Mouse (Mus musculus) kidney, embryonic 15.5 days (tissue): Measurements from ENCODE around the gene Dydc2. TPM values are rescaled to one million over a fixed set of nuclear protein-coding genes. Genes with fewer than 3 reads are reported as not detected.
"Not testable (repeated sequence)": the region's sequence is repeated elsewhere in the genome, so short reads cannot be mapped to it uniquely, and the experiment has no call there.

Experiments
- ATAC-seq: fragments of 200-750 bp; cut with Nextera tagmentation; replicated peaks from 2 replicates; pipeline ENCODE4 v1.8.0; 2017; ENCODE audit warnings: moderate TSS enrichment; ENCODE audit not compliant: low FRiP score
- H3K27ac ChIP-seq: fragments of 300-500 bp; sonication (generic); 2 replicates; pipeline ENCODE4 v1.5.1; 2015; ENCODE audit warnings: mild to moderate bottlenecking, inconsistent platforms
- H3K27me3 ChIP-seq: fragments of 300-500 bp; sonication (generic); 2 replicates; pipeline ENCODE4 v1.6.1; 2015; ENCODE audit warnings: inconsistent platforms
- H3K36me3 ChIP-seq: fragments of 300-500 bp; sonication (generic); 2 replicates; pipeline ENCODE4 v1.6.1; 2015; ENCODE audit warnings: inconsistent platforms
- H3K4me1 ChIP-seq: fragments of 300-500 bp; sonication (generic); 2 replicates; pipeline ENCODE4 v1.6.1; 2015; ENCODE audit warnings: inconsistent platforms
- H3K4me2 ChIP-seq: fragments of 300-500 bp; sonication (generic); 2 replicates; pipeline ENCODE4 v1.6.1; 2015; ENCODE audit warnings: moderate library complexity, mild to moderate bottlenecking, inconsistent platforms
- H3K4me3 ChIP-seq: fragments of 300-500 bp; sonication (generic); replicated peaks from 2 replicates; pipeline ENCODE4 v1.5.1; 2015; ENCODE audit warnings: mild to moderate bottlenecking, inconsistent platforms
- H3K9ac ChIP-seq: fragments of 300-500 bp; sonication (generic); 2 replicates; pipeline ENCODE4 v1.6.1; 2015; ENCODE audit warnings: mild to moderate bottlenecking, inconsistent platforms
- H3K9me3 ChIP-seq: fragments of 300-500 bp; sonication (generic); replicated peaks from 2 replicates; pipeline ENCODE4 v1.6.1; 2016; ENCODE audit warnings: inconsistent platforms
- WGBS: fragments of 180-500 bp; shearing (Covaris S2); methylation state at CpG from one replicate; pipeline ENCODE4 v1.1.7; 2015; ENCODE audit warnings: mixed read lengths; 5-methylcytosine and 5-hydroxymethylcytosine counted together
- polyA plus RNA-seq: library from polyadenylated mRNA; unstranded; fragments of >200 nt; fragmentation: Nextera tagmentation; extraction: Ambion mirVana; gene quantifications from 2 replicates; pipeline ENCODE4 v1.2.1, GENCODE M21; 2015

Dydc2 gene
- polyA plus RNA-seq, 1 experiment from 2014 or later: not detected

DNA sequence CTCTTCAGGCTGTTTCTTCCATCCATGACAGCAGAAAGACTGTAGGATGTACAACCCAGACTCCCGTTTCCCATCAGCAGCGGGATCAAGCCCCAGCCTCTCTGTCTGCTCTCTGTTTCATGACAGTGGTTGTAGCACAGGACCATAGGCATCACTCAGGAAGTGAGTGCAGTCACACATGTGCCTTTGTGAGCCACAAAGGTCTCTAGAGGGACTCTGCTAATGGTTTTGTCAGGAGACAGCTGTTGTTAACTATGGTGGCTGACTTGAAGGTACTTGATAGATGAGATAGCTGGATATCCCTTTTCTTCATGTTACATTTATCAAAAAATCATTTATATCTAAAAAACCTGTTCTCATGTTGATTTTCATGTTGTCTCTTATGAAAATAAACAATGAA lies 13.4 kb upstream of the Dydc2 start:
- ATAC-seq: no peak
- no peaks in the 10 kb centered on the region for H3K4me1 ChIP-seq
- H3K9ac ChIP-seq: no peak overlapping the region
- 80% methylated on average over 2 of the region's 2 CpGs for WGBS
- H3K36me3 ChIP-seq: no peaks in the 10 kb centered on the region
- H3K27me3 ChIP-seq: no peaks in the 10 kb centered on the region
- no peak overlapping the region for H3K4me3 ChIP-seq
- H3K4me2 ChIP-seq: no peak overlapping the region
- no peak overlapping the region for H3K27ac ChIP-seq
- H3K9me3 ChIP-seq: no peaks in the 10 kb centered on the region

DNA sequence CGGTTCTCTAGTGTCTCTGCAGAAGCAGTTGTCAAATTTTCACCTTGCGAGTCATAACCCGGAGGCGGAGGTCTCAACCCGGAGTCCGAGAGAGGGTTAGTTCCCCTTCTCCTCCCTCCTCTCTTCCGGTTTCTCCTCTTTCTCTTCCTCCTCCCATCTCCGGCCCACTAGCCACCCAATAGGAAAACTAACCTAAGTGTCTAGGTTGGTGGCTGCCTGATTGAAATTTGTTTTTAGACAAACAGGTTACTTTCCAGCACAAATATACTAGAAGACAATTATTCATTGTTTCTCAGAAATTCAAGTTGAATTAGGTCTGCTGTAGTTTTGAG lies 3.9 kb upstream of the Dydc2 start:
- Histone ChIP-seq H3K36me3 (no peaks in the 10 kb centered on the region), H3K4me2 (peak overlapping the region; percentile 76), H3K27me3 (no peaks in the 10 kb centered on the region), H3K4me1 (peaks cover 11% of the 10 kb centered on the region), H3K9ac (0 out of 2 replicates have a peak overlapping the region, but pooled peaks have one; percentile 21), H3K27ac (no peak overlapping the region), H3K4me3 (peak overlapping the region; percentile 49), H3K9me3 (no peaks in the 10 kb centered on the region)
- no peak; the same call in 1 of the 2 replicates for ATAC-seq
- WGBS: 2% methylated on average over 8 of the region's 8 CpGs

DNA sequence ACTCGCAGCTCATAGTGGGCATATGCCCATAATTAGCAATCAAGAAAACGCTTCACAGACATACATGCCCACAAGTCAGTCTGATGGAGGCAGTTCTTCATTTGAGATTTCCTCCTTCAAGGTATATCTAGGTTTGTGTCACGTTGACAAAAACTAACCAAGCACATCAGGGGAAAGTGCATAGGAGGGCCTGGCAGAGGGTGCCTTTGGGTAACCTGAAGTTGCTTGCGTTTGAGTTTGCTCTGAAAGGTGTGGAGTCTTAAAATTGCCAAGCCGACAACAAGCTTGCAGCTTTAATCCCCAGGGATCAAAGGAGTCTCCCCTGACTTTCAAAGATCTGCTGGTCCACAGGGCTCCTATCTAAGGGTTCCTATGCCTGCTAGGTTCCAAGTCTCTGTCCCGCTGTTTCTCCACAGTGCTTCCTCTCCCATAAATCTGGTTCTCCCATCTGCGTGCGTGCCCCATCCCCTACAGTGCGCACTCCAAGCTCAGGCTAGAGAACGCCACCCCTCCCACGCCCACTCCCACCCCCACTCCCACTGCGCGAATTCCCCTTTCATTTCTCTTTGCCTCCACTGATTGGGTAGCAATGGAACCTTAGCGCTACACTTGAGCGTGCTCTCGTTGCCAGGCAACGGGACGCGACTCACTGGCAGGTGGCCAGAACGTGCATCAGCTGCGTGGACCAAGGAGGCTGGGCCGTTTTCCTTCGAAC lies 3.4 kb upstream of the Dydc2 start, which contains the start of gene Dydc1:
Gene Dydc1 (plus strand): TSS at position 683 of the 715 bp plus-strand sequence.
- no peaks in the 10 kb centered on the region for H3K9me3 ChIP-seq
- H3K4me1 ChIP-seq: peaks cover 11% of the 10 kb centered on the region
- H3K27ac ChIP-seq: no peak within 1 kb of the TSS
- ATAC-seq: peak; percentile 91
- H3K27me3 ChIP-seq: no peaks in the 10 kb centered on the region
- H3K9ac ChIP-seq: 0 out of 2 replicates have a peak within 1 kb of the TSS, but pooled peaks have one; percentile 21
- H3K4me2 ChIP-seq: peak within 1 kb of the TSS; percentile 76
- WGBS: 11% methylated on average over 23 of the region's 23 CpGs
- H3K36me3 ChIP-seq: no peaks in the 10 kb centered on the region
- H3K4me3 ChIP-seq: peak within 1 kb of the TSS; percentile 49

GRCm38 (mm10) chr14:41070343-41070742 lies 1.3 kb upstream of the Dydc2 start:
- peaks cover 11% of the 10 kb centered on the region for H3K4me1 ChIP-seq
- 88% methylated on average over 3 of the region's 3 CpGs for WGBS
- H3K9ac ChIP-seq: no peak overlapping the region
- H3K27me3 ChIP-seq: no peaks in the 10 kb centered on the region
- no peaks in the 10 kb centered on the region for H3K36me3 ChIP-seq
- no peak overlapping the region for H3K27ac ChIP-seq
- no peak overlapping the region for H3K4me2 ChIP-seq
- ATAC-seq: no peak
- H3K4me3 ChIP-seq: no peak overlapping the region
- no peaks in the 10 kb centered on the region for H3K9me3 ChIP-seq

DNA sequence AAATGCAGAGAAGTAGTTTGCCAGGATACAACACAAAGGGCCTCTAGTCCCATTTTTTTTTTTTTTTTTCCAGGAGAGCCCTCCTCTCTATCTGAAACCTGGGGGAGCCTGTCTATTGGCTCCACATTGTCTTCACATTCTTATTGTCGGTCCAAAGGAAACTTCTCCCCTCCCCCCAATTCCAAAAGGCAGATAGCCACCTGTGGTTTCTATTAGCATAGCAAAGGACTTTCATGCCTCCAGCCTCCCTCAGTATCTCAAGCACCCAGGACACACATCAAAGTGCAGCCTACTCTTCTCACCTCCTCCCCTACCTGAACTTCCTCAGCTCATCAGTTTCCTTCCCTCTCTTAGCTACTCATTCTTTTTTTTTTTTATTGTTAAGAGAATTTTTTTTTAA lies 2.6 kb downstream of the Dydc2 start:
- no peak for ATAC-seq
- Histone ChIP-seq H3K27me3 (no peaks in the 10 kb centered on the region), H3K9me3 (no peaks in the 10 kb centered on the region), H3K4me1 (no peaks in the 10 kb centered on the region), H3K27ac (no peak overlapping the region), H3K9ac (no peak overlapping the region), H3K4me3 (no peak overlapping the region), H3K36me3 (no peaks in the 10 kb centered on the region), H3K4me2 (no peak overlapping the region)
- WGBS: 11% methylated on average over 1 of the region's 1 CpGs

DNA sequence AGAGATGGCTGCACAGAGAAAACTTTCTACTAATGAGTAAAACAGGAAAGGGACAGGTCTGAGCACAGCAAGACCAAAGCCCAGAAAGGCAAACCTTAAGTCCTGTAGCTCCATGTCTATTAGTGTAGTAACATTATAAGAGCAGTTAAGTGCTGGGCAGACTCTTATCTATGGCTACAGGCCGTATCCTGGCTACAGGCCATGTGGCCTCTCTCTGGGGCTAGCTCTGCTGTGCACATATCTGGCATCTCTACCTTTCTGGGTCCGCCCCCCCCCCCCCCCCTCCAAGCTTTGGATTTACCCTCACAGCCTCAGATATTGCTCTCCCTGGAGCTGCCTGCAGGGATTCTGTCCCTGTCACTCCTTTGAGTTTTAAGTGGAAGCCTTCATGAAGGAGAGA lies 3.8 kb downstream of the Dydc2 start:
- H3K9me3 ChIP-seq: no peaks in the 10 kb centered on the region
- 54% methylated on average over 1 of the region's 2 CpGs for WGBS
- H3K4me3 ChIP-seq: no peak overlapping the region
- H3K27me3 ChIP-seq: no peaks in the 10 kb centered on the region
- no peaks in the 10 kb centered on the region for H3K36me3 ChIP-seq
- no peak overlapping the region for H3K4me2 ChIP-seq
- no peak overlapping the region for H3K27ac ChIP-seq
- ATAC-seq: no peak
- no peaks in the 10 kb centered on the region for H3K4me1 ChIP-seq
- H3K9ac ChIP-seq: no peak overlapping the region

DNA sequence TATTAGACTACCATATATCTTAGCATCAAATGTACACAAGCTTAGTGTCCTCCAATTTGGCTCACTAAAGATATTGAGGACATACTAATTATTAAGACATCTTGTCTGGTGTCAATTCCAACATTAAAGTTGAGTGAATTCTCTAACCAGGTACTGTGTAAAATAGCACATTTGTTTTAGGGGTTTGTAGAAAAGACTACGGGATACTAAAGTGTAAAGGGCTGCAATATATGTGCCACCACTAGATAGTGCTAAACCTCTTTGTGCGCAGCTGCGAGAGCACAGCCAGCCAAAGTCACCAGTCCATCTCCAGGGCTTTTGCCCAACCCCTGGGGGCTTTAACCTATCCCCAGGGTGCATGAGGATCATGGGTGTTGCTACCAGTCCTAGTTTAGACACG lies 15.8 kb downstream of the Dydc2 start:
- H3K9ac ChIP-seq, H3K27ac ChIP-seq: not testable (repeated sequence)

GRCm38 (mm10) chr14:41052481-41052880 lies 16.5 kb downstream of the Dydc2 start:
- Histone ChIP-seq H3K9me3 (no peaks in the 10 kb centered on the region), H3K27me3 (no peaks in the 10 kb centered on the region), H3K4me3 (no peak overlapping the region), H3K27ac (no peak overlapping the region), H3K4me2 (no peak overlapping the region), H3K9ac (no peak overlapping the region), H3K36me3 (no peaks in the 10 kb centered on the region), H3K4me1 (no peaks in the 10 kb centered on the region)
- ATAC-seq: no peak
- 80% methylated on average over 5 of the region's 5 CpGs for WGBS

More for the DNA sequence above, 15.8 kb downstream of the Dydc2 start:
- H3K4me2 ChIP-seq, H3K9me3 ChIP-seq, H3K4me3 ChIP-seq, H3K4me1 ChIP-seq, H3K36me3 ChIP-seq, ATAC-seq, H3K27me3 ChIP-seq: not testable (repeated sequence)
- WGBS: 66% methylated on average over 3 of the region's 4 CpGs

GRCm38 (mm10) chr14:41050471-41050870 lies 18.5 kb downstream of the Dydc2 start:
- Histone ChIP-seq H3K4me2 (no peak overlapping the region), H3K9ac (no peak overlapping the region), H3K36me3 (no peaks in the 10 kb centered on the region), H3K9me3 (no peaks in the 10 kb centered on the region), H3K4me3 (no peak overlapping the region), H3K27ac (no peak overlapping the region), H3K4me1 (no peaks in the 10 kb centered on the region), H3K27me3 (no peaks in the 10 kb centered on the region)
- no peak for ATAC-seq
- 77% methylated on average over 6 of the region's 6 CpGs for WGBS

DNA sequence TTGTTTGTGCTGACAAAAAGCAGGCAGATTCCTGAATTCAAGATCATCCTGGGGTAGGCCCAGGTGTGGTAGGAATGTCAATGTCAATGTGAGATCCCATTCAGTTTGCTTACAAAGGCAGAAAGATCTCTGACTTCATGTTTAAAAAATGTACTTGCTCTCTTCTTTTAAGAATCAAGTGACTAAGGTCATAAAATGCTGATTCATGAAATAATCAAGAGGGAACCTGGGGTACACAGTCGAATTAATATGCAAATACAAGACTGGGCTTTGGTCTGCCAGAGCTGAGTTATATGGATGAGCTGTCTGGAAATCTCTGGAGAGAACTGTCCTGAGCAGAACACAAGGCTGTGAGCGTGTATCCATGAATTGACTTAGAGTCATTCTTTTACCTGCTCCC lies 21.6 kb downstream of the Dydc2 start:
- Histone ChIP-seq H3K9ac (no peak overlapping the region), H3K4me1 (no peaks in the 10 kb centered on the region), H3K36me3 (no peaks in the 10 kb centered on the region), H3K4me3 (no peak overlapping the region), H3K9me3 (no peaks in the 10 kb centered on the region), H3K27me3 (no peaks in the 10 kb centered on the region), H3K4me2 (no peak overlapping the region), H3K27ac (no peak overlapping the region)
- WGBS: 80% methylated on average over 2 of the region's 2 CpGs
- ATAC-seq: no peak

GRCm38 (mm10) chr14:41035146-41035798 lies 33.7 kb downstream of the Dydc2 start:
- 0 out of 2 replicates have a peak, but pooled peaks have one; percentile 46 for ATAC-seq

DNA sequence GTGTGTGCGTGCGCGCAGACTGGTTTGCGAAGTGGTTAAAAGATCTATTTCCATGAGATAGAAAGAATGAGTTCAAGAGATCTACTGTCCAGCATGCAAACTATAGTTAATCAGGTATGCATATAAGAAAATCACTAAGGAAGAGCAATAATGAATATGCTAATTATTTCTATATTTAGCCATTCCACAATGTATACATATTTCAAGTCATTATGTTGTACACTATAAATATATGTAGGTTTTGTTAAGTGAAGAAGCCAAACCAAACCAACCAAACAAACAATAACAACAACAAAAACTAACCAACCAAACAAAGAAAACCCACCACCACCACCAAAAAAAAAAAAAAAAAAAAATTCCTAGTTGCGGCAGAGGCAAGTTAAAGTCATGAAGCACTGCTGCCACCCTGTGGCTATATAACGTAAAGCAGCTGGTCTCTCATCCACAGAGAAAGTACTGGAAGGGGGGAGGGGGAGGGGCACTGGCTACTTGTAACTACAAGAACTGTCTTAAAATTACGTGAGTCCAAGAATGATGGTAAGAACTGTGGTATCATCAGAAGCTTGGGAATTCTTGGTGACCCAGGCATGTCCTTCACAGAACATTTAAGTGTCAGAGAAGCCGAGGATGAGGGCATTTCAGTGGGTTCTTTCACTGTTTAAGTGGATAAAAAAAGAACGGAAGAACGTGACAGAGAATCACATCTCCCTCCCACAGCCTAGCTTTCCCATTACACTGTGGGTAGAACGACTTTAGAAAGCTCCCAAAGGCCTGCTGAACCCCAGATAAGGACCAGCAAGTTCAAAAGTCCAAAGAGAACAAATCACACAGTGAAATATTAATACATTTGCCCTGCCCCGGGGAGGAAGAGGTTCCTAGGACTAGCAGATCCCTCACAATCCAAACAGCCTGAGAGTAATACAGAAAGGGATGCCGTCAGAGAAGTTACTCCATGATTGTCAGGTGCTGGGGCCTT lies 35.6 kb downstream of the Dydc2 start:
- 55% methylated on average over 13 of the region's 13 CpGs for WGBS
- ATAC-seq: no peak
- H3K4me2 ChIP-seq: no peak overlapping the region
- H3K9me3 ChIP-seq: no peaks in the 10 kb centered on the region
- H3K9ac ChIP-seq: no peak overlapping the region
- no peak overlapping the region for H3K27ac ChIP-seq
- no peaks in the 10 kb centered on the region for H3K36me3 ChIP-seq
- H3K4me1 ChIP-seq: no peaks in the 10 kb centered on the region
- no peak overlapping the region for H3K4me3 ChIP-seq
- no peaks in the 10 kb centered on the region for H3K27me3 ChIP-seq

More at GRCm38 (mm10) chr14:41035146-41035798, 33.7 kb downstream of the Dydc2 start:
- H3K9me3 ChIP-seq: no peaks in the 10 kb centered on the region
- no peak overlapping the region for H3K4me3 ChIP-seq
- no peaks in the 10 kb centered on the region for H3K4me1 ChIP-seq
- no peak overlapping the region for H3K9ac ChIP-seq
- H3K36me3 ChIP-seq: no peaks in the 10 kb centered on the region
- WGBS: 35% methylated on average over 6 of the region's 6 CpGs
- H3K27ac ChIP-seq: no peak overlapping the region
- no peaks in the 10 kb centered on the region for H3K27me3 ChIP-seq
- H3K4me2 ChIP-seq: no peak overlapping the region
